Mouse (Mus musculus): Measurements from ENCODE around the gene Ccdc13.
A peak's percentile ranks its signal among the peaks of the same experiment; 100 is the strongest.

Ccdc13 gene

DNA sequence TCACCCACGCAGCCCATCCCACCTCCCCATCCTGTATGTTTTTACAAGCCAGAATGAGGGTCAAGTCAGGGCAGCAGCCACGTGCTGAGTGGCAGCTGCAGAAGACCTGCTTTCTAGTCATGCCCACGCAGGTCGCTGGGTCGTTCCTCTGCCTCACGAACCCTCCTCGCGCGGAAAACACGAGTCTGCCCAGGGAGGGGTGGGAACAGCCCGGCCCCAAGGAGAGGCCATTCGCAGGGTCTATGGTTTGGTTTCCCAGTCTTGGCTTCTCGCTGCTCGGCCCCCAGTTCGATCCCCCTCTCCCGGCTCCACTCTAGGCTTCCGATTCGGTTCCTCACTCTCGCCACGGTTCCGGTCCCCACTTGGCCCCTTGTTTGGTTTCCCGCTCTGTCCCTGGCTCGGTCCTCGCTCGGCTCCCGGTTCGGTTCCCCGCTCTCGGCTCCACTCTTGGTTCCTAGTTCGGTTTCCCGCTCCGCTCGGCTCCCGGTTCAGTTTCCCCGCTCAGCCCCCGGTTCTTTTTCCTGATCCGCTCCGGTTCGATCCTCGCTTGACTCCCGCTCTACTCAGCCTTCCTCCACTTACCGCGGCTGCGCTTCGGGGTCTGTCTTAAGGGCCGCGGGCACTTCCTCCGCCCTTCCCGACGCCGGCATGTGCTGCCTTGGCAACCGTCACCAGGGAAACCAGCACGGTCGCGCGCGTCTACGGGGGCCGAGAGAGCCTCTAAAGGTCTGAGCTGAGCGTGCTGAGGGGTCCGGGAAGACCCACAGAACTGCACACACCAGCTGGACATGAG is at the start of gene Ccdc13:
Gene Ccdc13 (minus strand): TSS at position 633 of the 793 bp plus-strand sequence.
- DNase-seq, result peak; percentile 80

DNA sequence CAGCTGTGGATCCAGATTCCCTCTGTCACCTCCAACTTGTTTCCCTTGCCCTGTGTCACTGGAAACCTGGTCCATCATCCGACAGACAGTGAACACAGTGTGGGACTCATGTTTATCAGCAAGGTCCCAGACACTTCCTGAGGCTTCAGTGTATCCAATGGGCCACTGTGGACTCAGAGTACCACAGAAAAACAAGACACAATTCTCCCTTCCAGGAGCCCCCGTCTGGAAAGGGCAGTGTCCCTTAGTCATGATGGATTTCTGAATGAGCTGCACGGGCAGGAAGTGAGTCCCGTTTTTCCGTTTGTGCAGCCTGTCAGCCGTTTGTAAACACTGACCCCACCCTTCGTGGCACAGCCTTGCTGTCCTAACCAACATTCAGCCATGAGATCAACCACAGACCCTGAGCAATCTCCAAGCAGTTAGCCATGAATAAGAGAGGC is 42.8 kb upstream of the Ccdc13 start:
- DNase-seq, result peak; percentile 87

DNA sequence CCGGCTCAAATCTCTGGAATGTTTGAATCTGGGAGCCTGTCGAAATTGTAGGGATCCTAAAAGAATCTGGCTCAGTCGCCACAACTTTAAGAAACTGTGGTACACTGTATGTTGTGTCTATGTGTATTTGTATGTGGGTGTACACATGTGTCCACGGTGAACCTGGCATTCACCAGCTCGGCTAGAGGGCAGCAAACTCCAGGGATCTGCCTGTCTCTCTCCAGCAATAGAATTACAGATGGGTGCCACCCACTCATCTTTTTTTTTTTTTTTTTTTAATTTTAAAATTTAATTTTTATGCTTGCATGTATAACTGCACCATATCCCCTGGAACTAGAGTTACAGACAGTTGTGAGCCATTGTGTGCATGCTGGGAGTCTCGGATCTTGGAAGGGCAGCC is 42.0 kb upstream of the Ccdc13 start:
- DNase-seq, result peak; percentile 63

DNA sequence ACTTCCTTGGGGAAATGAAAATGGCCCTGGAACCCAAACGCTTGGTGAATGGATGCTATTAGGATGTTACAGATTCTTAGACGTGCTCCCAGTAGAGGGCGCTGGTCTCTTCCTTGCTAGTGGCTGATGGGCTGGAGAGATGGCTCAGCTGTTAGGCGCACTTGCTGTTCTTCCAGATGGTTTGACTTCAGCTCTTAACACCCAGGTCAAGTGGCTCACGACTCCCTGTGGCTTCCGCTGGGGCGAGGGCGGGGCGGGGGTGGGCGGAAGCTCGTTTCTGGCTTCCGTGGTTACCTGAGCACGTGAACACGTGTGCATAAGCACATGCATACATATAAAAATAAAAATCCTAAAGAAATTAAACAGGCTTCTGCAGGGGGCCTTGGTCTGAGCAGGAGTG is 41.6 kb upstream of the Ccdc13 start:
- DNase-seq, result peak; percentile 93

DNA sequence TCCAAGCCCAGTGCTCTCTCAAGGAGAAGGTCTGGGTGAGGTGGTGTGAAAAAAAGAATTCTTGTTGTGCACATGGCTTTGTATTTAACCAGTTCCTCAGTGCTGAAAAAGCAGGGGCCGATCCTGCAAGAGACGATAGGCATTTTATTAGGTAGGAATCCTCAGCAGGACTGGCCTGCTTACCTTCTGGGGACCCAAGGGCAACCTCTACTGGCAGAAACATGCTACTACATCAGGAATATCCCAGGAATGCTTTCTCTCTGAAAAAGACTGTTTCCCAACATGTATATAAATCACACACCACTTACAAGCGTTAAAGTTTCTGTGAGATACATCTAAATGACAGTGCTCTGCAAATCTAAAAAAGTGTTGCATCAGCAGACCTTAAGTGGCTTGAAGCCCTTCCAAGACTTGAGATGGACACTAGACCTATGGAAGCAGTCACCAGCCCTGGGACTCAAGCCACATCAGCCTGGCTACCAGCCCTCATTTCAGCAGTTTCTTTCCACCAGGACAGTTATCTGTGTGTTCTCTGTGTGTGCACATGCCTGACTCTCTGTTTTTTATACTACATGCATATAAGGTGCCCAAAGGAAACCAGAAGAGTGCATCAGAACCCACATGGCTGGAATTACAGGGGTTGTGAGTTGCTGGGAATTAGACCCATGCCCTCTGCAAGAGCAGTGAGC is 37.9 kb upstream of the Ccdc13 start:
- DNase-seq, result peak; percentile 85

DNA sequence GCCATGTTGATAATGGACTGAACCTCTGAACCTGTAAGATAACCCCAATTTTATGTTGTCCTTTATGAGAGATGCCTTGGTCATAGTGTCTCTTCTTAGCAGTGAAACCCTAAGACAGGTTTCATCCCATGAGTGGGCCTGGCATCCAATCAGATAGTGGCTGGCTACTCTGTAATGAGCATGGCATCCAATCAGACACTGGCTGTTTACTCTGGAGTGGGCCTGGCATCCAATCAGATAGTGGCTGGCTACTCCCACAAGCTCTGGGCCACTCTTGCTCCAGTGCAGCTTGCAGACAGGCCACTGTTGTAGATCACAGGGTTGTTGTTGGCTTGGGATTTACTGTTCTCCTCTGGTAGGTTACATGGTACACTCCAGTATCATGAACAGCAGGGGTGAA is 34.3 kb upstream of the Ccdc13 start:
- DNase-seq, result no peak

DNA sequence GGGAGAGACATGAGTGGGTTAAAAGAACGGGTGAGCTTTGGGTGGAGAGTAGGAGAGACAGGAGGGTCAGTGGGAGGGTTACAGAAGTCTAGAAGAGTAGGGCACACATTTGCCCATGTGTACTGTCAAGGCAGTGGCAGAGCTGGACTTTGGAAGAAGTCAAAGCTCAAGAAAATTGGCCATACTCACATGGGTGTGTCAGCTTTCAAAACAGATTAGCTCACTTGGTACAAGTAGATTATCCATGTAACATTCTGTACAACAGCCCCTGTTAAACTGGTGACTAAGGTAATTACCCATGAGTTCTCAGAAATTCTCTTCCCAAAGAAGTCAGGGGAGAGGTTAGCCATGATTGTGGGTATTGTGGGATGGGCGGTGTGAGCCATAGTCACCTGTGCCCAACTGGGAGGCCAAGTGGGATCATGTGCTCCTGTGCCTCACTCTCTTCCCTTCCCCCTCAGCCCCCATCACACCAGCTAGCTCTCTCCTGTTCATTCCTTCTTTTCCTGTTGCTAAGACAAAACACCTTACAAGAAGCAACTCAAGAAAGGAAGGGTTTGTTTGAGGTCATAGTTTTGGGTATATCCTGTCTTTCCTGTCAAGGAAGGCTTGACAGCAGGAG is 32.9 kb upstream of the Ccdc13 start:
- DNase-seq, result no peak

DNA sequence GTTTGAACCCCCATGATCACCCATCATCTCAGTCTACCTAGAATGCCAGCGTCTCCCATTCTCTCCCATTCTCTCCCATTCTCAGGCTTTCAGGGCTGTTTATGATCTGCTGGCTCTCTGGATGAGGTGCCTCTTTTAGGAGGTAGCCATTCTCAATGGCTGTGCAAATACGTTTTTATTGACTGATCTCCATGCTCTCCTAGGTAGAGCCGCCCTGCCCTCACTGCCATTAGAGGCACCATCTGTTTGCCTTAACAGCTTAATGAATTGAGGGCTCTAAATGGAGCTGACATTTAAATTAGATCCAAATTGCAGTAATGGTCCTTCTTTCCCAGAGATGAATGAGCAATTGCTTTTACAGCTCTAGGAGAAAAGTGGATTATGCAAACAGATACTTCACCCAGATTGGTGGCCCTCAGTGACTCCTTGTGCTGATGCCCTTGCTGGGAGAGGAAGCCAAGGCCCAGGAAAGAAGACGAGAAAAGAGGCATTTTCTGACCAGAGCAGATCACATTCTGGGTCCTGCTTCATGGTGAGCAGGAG is 30.8 kb upstream of the Ccdc13 start:
- DNase-seq, result no peak

DNA sequence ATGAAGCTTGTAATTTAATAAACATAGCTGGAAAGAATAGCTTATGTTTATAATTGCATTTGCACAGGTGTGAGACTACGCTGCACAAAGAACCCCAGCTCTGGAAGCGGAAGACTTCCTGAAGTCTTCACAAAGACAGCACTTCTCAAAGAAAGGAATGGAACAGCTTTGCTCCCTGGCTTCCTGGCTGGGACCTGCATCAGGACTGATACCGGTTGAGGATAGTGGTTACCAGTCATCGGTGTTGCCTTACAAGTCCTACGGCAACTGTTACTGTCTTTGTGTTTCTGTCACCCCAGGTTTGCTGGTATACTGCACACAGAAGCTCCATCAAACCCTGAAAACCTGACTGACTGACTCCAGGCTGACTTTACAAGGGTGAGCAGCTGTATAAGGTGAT is 30.2 kb upstream of the Ccdc13 start:
- DNase-seq, result no peak

DNA sequence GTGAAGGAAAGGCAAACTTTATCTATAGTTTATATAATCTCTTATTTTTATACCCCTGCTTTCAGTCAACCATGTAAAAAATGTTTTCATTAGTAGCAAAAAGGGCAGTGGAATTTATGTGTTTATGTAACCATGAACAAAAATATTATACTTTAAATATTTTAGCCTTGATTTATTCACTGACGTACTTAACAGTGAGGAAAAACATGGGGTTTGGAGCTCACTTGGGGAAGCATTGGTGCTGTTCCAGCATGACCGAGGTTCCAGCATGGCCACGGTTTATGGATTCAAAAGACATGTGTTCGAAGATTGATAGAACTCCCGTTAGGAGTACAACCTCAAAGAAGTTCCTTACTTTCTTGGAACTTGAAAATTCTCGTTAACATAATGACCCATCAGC is 29.0 kb upstream of the Ccdc13 start:
- DNase-seq, result no peak

DNA sequence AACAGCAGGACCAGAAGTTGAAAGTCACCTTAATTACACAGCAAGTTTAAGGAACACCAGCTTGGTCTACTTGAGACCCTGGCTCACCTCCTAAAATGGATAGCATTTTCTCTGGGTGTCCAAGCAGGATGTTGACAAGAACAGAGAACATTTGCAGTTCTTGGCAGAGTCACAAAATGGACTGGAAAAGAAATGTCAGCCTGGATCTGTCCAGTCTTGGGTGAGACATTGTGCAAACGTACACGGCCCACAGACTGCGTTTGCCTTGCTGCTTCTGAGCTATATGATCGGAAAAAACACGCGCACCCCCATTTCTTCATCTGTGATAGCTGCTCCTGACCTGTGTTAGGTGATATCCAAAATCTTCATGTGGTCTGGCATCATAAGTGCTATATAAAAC is 28.4 kb upstream of the Ccdc13 start:
- peak; percentile 67 for DNase-seq

DNA sequence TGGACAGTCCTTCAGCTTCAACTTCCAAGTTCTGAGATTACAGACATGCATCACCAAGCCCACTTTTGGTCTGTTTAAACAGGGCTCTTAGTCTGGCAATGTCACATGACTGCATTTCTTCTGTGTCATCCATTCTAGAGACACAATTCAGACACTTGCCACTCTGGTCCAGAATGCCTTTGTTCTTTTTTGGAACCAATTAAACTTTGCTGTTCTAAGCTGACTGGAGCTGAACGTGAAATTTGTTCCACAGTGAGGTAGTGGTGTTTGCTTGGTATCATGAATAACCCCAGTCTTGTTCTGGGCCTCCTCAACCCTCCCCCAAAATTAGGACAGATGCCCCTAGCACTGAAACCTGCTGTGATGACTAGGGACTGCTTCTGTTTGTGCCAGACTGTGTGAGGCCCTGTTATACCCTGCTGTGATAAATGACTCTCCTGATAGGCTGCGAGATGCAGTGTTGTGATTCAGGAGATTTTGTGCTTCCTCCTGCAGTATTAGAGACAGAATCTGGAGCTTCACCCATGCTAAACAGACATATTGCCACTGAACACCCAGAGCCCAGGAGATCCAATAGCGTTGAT is 26.3 kb upstream of the Ccdc13 start:
- DNase-seq, result no peak

DNA sequence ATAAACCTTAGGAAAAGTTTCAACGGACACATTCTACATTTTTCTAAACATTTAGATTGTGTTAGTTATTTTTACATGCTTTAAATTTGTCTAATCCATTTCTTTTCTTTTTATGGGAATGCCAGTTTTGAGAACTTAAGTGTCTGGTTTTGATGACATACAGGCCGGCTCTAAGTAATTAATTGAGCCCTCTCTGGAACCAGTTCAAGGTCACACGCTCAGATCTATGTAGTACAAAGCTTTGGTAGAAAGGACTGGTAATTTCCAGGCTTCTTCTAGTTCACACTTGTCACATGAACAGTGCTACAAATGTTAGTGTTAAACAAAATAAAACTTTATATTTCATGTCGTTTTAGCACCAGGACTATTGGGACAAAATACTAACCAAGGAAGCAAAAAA is 25.6 kb upstream of the Ccdc13 start:
- DNase-seq, result no peak

DNA sequence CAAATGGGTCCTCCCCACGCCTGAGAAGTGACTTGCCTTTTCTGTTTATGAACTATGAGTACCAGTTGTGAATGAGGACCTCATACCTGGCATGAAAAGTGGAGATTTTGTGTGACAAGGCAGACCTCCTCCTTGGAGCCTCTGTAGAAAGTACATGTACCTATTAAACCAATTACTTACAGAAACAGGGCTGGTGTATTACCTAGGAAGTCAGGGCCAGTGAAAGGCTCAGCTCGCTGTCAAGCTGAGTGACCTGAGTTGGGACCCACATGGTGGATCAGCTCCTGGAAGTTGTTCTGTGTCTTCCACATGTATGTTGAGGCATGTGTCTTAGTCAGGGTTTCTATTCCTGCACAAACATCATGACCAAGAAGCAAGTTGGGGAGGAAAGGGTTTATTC is 21.7 kb upstream of the Ccdc13 start:
- DNase-seq, result no peak

DNA sequence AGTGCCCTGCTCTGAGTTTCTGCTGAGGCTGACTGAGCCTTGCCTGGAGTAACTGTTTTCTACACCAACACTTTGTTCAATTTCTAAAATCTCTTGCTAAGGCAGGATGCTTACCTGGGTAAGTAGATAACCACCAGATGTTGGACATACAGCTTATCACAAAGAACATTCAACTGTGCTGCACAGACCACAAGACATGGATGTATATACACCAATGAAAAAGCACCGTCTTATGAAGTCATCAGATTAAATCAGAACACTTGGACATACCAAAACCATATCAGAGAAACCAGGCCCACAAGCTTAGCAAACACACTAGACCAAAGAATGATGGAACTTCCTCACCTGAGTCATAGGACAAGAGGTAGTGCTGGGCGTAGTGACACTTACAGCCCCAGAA is 20.1 kb upstream of the Ccdc13 start:
- DNase-seq, result no peak

DNA sequence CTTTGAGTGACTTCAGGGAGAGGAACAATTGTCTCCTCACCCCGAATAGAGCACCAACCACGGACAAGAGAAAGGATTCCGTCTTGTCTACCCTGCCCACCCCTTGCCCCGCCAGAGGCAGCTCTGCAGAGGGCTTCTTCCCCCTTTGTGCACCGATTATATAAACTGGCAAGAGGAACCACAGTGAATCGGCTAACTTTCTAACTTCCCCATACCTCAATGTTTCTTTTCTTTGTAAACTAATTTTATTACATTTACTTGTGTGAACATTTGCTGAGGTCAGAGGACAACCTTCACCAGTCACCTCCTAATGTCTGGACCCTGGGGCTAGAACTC is 18.9 kb upstream of the Ccdc13 start, which contains the start of gene Higd1a:
Gene Higd1a (minus strand): TSS at position 210 of the 336 bp plus-strand sequence.
- no peak for DNase-seq

DNA sequence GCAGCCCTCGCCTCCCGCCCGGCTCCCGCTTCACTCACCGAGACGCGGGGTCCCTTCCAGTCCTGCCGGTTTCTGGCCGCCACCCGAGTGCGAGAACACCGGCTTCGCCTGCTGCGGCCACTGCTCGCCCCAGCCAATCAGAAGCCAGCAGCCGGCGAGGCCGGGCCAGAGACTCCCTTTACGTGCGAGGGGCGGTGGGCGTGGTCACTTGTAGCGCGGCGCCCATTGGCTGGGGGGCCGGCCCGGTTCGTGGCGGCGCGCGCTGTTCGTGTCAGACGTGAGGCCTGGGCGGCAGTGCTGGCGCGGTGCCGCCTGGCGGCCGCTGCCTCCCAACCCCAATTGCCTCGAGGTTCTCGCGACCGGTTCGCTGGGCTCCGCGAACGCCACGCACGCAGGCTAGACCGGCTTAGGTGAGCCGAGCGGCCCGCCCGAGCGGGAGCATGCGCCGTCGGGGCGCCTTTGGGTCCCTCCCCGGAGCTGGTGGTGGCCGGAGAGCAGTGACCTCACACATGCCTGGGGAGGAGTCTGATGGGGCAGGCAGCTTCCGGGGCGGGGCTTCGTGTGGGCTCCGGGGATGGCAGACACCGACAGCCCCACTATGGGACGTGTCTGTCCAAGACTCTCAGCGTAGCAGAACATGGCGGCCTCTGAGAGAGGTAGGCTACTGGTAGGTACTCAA is 18.4 kb upstream of the Ccdc13 start:
- peak; percentile 98 for DNase-seq

DNA sequence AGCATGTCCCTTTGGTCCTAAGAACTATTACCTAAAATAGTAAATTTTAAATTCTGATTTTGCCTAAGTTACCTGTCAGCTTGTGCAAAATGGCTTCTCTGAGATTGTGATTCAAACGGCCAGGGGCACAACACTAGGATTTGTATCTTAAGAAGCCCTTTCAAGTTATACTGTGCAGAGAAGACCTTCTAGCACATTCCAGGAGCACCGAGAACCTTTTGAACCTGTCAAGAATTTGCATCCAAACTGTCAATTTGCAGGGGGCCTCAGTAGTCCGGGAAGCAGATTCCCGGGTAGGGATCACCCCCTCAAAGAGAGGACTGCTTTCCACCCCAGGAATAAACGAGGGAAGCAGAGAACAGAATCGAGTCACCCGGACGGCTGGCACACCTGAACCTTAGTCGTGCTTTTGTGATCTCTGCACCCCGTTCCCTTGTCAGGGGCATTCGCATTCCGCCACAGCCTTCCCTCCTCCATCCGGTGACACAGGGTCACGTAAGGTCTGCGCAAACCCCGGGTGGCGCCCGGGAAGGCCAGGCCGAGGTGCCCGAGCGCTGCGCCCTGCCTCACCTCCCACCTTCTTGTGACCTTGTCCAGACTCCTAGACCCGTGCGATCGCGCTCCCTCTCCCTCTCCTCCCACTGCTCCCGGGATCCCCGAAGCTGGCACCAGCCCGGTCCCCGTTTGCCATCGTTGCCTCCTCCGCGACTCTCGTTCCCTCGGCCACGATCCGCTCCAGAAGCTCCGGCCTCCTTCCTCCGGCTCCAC is 17.6 kb upstream of the Ccdc13 start:
- peak; percentile 47 for DNase-seq

DNA sequence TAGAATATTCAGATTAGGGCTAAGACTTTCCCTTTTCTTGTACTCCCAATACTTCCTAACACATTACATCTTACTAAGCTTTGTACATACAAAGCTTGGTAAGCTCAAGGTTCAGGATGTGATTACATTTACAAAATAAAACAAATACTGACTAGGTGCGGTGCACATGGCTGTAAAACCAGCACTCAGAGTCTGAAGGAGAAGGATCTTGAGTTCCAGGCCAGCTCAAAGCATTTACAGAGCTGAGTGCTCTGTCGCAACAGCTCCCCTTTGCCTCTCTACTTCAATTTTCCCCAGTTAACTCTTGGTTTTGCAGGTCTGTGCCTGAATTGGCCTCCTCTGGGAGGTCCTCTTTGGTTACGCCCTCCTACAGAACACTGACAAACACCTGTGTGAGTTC is 15.0 kb upstream of the Ccdc13 start:
- DNase-seq, result peak; percentile 37

DNA sequence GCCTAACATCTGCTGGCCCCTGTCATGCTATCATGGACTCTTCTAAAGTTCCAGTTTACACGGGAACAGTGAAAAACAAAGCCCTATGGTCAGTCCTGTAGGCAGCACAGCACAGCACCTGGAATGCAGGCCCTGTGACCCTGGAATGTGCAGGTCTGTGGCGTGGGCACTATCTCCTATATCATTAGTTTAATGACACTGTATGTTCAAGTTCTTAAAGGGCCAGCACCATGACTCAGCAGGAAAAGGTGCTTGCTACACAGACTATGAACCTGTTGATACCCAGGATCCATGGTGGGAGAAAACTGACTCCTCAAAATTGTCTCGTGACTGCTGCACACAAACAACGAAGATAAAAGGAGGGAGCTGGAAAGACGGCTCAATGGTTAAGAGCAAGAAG is 8.6 kb upstream of the Ccdc13 start:
- DNase-seq, result no peak

DNA sequence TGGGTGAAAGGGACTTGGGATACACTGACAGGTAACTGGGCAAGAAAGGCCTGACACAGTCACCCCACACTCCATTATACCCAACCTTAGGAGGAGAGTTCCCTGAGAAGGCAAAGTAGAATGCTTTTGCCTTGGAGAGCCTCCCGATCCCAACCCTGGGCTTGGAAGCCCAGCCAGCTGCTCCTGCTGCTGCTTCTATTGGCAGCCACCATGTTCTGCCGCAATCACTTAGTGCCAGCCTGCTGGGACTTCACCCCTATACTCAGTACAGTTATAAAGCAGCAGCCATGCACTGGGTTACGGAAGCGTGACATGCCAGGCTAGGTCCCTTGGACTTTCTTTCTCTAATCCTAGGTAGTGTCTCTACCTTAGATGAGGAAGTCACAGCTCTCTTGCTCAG is 7.9 kb upstream of the Ccdc13 start:
- no peak for DNase-seq

DNA sequence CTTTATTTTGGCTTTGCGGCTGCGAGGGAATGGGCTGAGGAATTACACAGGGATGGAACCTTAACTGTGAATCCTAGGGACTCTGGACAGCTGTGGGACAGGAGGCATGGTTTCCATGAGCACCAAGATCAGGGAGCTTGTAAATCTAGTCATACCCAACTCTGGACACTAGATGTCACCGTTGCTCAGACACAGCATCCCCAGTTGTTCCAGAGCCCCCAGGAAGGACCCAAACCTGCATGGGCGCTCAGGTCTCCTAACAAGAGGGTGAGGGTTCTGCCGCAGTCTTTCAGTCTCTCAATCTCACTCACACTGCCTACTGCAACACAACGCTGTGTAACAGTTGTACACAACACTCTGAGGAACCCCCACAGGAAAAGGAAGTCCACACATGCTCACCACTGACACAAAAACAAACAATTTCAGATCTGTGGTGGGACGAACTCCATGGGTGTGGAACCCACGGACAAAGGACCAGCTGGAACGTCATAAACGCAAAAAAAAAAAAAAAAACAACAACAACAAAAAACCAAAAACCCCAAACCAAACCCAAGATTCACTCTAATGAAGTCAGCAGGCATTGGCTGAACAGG is 7.4 kb upstream of the Ccdc13 start:
- peak; percentile 52 for DNase-seq
